Comparison of ENCODE assay signal across 7 mouse cellular contexts in the genomic region with DNA sequence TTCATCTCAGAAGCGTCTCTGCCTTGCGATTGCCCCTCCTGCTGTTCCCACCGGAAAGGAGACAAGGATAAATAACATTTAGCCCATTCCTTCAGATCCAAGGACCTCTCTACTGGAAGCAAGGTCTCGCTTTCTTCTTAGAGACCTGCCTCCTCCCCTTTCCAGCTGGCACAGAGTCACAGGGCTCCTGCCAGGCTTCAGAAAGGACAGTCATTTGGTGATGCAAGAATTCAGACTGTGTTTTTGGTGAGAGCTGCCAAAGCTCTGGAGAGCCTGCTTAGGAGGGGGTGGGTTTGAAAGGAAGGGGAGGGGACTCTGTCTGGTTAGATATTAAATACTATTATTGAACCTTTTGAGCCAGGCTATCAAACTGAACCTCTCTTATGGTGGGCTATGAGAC. TPM values are rescaled to one million over a fixed set of nuclear protein-coding genes. Genes with fewer than 3 reads are reported as not detected.
DNase-seq lines count a peak whose midpoint lies in the region; ATAC-seq lines count a peak whose summit lies in the region.

No protein-coding gene starts in this region.

- peaks cover 11% of the 10 kb centered on the region for H3K4me1 ChIP-seq in embryonic facial prominence, embryonic 15.5 days
- H3K4me1 ChIP-seq in intestine, embryonic 15.5 days (replicated peaks) = no peaks in the 10 kb centered on the region

- 0 out of 2 replicates have a peak overlapping the region, but pooled peaks have one; percentile 19 for H3K27ac ChIP-seq in embryonic facial prominence, embryonic 15.5 days (replicated peaks)
- no peak overlapping the region for H3K27ac ChIP-seq in intestine, embryonic 15.5 days

- WGBS in embryonic facial prominence, embryonic 15.5 days = 52% methylated on average over 4 of the region's 4 CpGs
- WGBS in intestine, embryonic 15.5 days = 46% methylated on average over 4 of the region's 4 CpGs

- intact Hi-C loops in heart, postnatal 10 days (cut with DNase I) = no loop called here

- H3K36me3 ChIP-seq in embryonic facial prominence, embryonic 15.5 days = no peaks in the 10 kb centered on the region
- no peaks in the 10 kb centered on the region for H3K36me3 ChIP-seq in intestine, embryonic 15.5 days

- H3K4me2 ChIP-seq in embryonic facial prominence, embryonic 15.5 days (replicated peaks) = no peak overlapping the region
- H3K4me2 ChIP-seq in intestine, embryonic 15.5 days (replicated peaks) = no peak overlapping the region

- no peak overlapping the region for H3K9ac ChIP-seq in embryonic facial prominence, embryonic 15.5 days
- no peak overlapping the region for H3K9ac ChIP-seq in intestine, embryonic 15.5 days

- no peaks in the 10 kb centered on the region for H3K9me3 ChIP-seq in embryonic facial prominence, embryonic 15.5 days (replicated peaks)
- no peaks in the 10 kb centered on the region for H3K9me3 ChIP-seq in intestine, embryonic 15.5 days

- no peak for ATAC-seq in embryonic facial prominence, embryonic 15.5 days (ENCODE audit: insufficient number of reproducible peaks, low FRiP score, low TSS enrichment, low read depth)
- no peak for ATAC-seq in intestine, embryonic 15.5 days
- ATAC-seq in megakaryocyte-erythroid progenitor cell, adult 5-6 weeks (replicated peaks; ENCODE audit: low FRiP score, low TSS enrichment, poor library complexity, severe bottlenecking) = no peak

- peak; percentile 68 for DNase-seq in urinary bladder, postnatal 14 days (ENCODE audit: low spot score)
- DNase-seq in urinary bladder, adult 2 months (ENCODE audit: low spot score) = no peak
- peak; percentile 85 to 86 for DNase-seq in heart, postnatal 10 days
- peak; percentile 78 for DNase-seq in lung, postnatal 14 days

- no peaks in the 10 kb centered on the region for H3K27me3 ChIP-seq in embryonic facial prominence, embryonic 15.5 days
- H3K27me3 ChIP-seq in intestine, embryonic 15.5 days (replicated peaks) = no peaks in the 10 kb centered on the region

- H3K4me3 ChIP-seq in embryonic facial prominence, embryonic 15.5 days (replicated peaks) = no peak overlapping the region
- H3K4me3 ChIP-seq in intestine, embryonic 15.5 days (replicated peaks) = no peak overlapping the region

RNA-seq across cellular contexts. Expression of gene Gm45716, which starts 45.1 kb away (rescaled TPM):
- polyA plus RNA-seq in urinary bladder, adult 2 months (2012; rRNA removed) = 2.4 and 3.5 TPM in 2 replicates
- polyA plus RNA-seq in embryonic facial prominence, embryonic 15.5 days (2015; fragmentation: Nextera tagmentation; extraction: Ambion mirVana) = 9.0 TPM in 2 replicates
- 10 to 100 TPM; 22.4 to 23.2 TPM for total RNA-seq in heart, postnatal 10 days (2021)
- polyA plus RNA-seq in intestine, embryonic 15.5 days (2015; fragmentation: Nextera tagmentation; extraction: Ambion mirVana) = 9.8 and 12.3 TPM in 2 replicates
- 6.6 and 13.7 TPM in 2 replicates for total RNA-seq in megakaryocyte-erythroid progenitor cell, adult 5-6 weeks (2014; fragmentation: Nextera tagmentation)
- 11.2 and 12.4 TPM in 2 replicates for total RNA-seq in megakaryocyte-erythroid progenitor cell, adult 5-6 weeks (2017)
